Mouse (Mus musculus) heart, postnatal 4 days (tissue): Measurements from ENCODE around the gene Gm16253. TPM values are rescaled to one million over a fixed set of nuclear protein-coding genes. Genes with fewer than 3 reads are reported as not detected.

Experiments used
- DNase-seq: peaks from one replicate; pipeline ENCODE4 v3.0.0; 2021
- total RNA-seq, 2 experiments: library from RNA; stranded (reverse); gene quantifications; 2 replicates each; pipeline ENCODE4 v1.2.3; 2021

The Gm16253 gene
- total RNA-seq, 2 experiments from 2014 or later = 2.5 to 2.9 TPM

DNA sequence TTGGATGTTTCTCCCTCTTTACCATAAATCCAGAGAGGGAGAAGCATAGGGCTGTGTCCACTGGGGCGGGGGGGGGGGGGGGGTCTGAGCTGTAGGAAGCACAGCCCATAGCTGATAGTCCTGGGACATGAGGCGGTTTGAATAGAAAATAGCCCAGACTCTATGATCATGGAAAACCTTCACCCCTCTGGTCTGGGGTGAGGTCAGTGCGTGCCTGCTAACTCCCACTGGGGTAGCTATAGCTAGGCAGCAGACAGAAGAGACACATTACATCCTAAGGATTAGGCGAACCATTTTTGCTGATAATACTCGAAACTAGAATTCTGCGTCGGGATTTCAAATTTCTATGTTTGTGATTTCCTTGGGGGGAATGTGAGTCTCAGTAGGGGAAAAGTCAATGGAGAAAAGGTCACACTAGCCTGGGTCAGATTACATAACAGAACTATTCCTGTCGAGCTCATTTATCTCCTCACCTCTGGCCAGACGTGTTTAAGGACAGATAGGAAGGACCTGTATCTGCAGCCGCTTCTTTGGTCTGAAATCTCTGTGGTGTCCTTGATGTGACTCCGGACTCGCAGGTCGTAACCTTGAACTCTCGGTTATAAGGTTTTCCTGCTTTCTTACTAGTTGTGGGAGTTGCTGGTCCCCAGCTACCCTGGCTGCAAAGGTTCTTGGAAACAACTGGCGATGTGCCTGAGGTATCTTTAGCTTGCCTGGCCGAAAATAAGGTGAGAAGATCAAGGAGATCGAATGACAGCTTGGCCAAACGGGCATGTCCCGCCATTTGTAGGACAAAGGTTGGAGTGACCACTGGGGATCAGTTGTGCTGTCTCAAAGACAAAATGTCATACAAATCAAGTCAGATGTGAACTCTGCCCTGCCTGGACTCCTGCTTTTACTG is 2.9 kb upstream of the Gm16253 start:
- DNase-seq = peak; percentile 55

DNA sequence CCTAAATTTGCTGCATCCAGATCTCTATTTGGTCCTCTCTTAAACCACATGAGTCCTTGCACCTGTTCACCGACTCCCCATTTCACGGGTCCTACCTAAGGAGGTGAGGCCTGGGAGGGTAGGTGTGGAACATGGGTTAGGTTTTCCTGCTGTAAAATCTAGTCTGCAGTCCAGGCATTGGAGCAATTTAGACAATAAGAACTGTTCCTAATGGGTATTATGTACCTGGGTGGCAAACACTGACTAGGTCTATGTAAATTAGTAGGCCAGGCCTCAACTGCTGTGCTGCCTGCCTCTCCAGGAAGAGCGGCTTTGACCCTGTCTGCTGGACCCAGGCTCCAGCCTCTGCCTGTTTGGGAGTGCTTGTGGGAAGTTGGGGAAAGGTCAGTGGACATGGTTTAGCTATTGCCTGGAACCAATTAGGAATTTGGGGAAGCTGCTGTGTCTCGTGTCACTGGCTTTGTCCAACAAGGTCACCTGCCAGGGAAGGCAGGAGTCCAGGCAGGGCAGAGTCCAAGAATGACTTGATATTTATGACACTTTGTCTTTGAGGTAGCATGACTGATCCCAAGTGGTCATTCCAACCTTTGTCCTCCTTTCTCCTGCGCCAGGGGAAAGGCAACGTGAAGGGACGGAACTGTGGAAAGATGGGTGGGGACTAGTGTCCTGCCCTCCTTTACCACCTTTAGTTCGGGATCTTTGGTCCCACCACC is 1.4 kb upstream of the Gm16253 start:
- DNase-seq = peak; percentile 83

DNA sequence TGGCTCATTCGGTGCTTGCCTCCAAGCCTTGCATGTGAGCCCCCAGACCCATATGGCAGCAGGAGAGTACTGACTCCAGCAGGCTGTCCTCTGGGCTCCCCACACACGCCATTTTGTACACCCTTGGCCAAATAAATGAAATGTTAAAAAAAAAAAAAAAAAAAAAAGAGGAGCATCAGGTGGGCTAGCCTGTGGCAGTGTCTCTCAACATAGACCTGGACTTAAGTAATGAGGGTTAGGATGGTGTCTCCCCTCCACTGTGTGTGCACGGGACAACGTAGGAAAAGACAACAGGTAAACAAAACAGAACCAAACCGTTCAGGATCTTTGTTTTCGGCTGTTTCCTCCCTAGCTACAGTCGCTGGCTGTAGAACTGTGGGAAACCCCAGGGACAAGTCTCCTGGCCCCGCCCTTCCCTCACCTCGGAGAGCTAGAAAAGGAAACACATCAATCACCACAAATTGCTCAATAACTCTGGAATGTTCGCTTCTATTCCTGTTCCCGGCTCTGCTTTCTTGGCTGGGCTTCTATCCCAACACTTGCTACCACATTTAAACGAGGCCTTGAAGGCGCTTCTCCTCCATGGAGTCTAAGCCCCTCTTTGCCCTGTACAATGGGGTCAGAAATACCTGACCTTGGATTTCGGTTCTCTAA is 652 bp upstream of the Gm16253 start:
- peak; percentile 81 for DNase-seq

DNA sequence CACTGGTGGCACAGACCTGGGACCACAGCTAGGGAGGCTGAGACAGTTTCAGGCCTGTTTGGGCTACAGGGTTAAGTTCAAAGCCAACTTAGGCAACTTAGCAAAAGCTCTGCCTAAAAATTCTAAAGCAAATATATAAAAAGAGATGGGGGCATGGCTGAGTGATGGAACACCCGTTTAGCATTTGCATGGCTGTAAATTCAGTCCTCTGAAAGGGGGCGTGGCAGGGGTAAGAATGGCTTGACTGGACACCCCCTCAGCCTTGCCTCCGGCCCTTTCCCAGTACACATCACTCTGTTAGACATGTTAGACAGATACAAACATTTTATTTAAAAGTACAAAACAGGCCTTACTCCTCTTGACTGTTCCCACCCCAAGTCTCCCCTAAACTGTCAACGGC is 782 bp downstream of the Gm16253 start:
- peak; percentile 43 for DNase-seq

DNA sequence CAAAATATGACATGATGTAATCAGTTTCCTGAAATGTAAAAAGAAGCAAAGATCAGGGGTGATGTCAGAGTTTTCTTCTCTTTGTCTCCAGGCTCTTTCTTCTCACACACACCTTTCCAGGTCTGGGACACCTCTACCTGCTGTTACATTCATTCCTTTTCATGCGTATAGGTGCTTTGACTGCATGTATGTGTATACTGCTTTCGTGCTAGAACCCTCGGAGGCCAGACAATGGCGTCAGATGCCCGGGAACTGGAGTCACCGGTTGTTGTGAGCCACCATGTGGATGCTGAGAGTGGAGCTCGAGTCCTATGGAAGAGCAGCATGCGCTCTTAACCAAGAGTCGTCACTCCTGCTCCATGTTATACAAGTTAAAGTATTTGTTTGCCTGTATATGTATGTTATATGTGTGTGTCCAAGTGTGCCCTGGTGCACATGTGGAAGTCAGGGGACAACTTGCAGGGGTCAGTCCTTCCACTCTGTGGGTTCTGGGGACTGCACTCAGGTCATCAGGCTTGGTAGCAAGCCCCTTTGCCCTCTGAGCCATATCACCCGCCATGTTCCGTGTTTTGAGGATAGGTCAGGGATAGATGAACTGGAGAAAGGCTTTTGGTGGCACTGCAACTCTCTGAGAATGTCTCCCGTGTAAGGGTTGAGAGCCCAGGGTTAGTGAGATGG is 1.9 kb downstream of the Gm16253 start:
- peak; percentile 36 for DNase-seq

DNA sequence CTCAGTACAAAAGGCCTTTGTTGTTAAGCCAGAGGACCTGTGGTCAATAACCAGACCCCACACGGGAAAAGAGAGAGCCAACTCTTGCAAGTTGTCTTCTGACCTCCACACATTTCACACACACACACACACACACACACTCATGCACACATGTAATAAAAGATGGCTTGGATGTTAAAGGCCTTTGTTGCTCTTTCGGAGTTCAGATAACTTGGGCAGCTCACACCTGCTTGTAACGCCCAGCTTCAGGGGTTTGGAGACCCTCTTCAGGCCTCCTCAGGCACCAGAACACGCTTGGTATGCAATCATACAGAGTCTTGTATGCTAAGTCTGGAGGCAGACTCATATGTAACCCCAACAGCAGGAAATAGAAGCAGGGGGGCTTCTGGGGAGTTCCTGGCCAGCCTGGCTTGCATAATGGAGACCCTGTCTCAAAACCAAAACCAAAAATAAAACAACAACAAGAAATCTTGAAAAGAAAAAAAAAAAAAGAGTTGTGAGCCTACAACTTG is 2.5 kb downstream of the Gm16253 start:
- no peak for DNase-seq

DNA sequence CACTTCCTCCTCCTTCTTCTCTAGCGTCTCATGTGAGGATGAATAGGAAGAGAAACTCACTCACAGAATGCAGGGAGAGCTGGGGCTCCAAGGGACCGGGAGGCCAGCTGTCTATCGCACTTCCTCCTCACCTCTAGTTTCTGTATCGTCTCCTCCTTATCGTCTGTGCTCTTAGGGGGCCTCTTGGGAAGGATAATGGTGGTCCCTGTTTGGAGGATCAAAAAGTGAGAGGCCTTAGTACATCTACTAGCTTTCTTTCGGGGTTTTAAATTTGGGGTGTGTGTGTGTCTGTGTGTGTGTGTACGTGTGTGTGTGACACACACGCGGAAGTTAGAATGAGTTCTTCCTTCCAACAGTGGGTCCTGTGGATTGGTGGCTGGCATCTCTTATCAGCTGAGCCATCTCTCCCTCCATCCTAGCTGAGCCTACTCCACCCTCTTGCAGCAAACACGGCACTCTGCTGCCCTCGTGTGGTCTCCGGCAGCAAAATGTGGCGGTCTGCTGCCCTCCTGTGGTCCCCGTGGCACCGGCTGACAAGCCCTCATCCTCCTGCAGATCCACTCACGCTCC is 3.2 kb downstream of the Gm16253 start:
- DNase-seq = peak; percentile 95

DNA sequence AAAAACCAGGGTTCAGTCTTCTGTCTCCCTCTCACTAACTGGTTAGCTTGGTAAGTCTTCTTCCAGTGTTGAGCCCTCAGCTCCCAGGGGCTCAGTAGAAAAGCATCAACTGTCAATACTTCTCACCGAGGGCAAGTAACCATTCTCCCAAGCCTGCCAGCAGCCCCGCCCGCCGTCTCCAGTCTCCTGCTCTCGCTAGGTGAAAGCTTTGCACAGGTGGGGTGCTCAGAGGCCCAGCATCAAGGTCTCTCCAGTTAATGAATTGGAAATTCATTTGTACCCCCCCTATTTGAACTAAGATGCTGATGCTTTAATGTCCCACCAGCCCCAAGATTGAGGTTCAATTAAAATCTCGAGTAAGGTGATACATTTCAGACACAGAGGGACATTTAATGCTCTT is 4.4 kb downstream of the Gm16253 start:
- no peak for DNase-seq

DNA sequence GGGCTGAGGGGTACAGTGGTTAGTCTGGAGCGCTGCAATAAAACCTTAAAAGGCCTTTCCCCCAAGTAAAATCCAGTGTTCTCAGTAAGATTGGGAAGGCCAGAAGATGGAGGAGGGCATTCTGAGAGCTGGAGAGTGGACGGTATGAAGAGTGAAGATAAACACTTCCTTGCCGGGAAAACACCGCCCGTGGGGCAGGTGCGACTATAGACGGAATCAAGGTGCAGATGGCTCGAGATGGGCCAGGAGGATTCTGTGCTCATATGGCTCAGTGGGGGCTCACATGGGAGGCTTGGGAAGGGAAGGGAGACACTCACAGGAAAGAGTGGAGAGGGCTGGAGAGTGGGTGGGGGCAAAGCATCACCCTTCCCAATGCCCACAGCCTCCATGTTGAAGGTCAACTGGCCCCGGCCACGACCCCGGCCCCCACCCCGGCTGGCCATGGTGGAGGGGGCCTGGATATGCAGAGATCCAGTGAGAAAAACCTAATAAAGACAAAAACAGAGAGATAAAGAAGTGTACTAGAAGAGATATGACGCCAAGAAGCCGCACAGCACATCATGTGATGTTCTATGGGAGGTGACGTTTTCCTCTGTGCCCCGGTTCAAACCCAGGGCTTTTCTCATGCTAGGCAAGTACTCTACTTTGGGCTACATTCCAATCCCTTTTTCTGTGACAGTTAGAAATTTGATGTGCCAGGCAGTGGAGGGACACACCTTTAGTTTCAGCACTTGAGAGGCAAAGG is 5.2 kb downstream of the Gm16253 start:
- DNase-seq = no peak

DNA sequence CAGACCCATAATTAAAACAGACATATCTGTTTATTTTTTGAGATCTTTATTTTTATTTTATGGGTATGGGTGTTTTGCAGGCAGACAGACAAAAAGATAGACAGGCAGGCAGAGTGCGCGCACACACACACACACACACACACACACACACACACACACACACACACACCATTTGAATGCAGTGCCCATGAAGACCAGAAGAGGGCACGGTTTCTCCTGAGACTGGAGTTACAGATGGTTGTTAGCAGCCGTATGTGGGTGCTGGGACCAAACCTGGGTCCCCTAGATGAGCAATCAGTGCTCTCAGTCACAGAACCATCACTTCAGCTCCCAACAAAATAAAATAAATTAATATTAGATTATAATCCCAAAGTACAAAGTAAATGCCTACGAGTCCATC is 6.6 kb downstream of the Gm16253 start:
- DNase-seq = no peak

DNA sequence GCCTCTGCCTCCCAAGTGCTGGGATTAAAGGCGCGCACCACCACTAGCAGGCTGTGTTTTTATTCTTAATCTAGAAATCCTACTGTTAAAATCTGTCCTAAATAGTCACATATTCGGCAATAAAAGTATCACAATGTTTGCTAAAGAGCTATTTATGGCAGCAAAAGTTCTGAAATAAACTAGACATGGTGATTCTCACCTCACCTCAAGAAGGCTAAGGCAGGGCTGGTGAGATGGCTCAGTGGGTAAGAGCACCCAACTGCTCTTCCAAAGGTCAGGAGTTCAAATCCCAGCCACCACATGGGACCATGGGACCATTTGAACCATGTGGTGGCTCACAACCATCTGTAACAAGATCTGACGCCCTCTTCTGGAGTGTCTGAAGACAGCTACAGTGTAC is 13.9 kb downstream of the Gm16253 start:
- no peak for DNase-seq

DNA sequence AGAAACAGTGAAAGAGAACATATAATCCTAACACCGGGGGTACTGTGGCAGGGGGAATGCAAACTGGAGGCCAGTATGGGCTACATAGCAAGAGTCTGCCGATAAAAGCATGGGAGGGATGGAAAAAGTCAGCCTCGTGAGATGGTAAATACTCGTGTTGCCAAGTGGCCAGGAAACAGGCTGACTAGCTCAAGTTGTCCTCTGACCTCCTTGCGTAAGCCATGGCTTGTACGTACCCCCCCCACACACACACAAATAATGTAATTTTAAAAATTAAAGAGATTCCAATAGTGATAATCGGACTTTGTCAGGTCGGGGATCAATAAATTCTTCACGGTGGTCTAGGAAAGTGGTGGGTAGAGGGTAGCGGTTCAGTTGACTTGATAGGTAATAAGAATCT is 16.6 kb downstream of the Gm16253 start:
- peak; percentile 36 for DNase-seq

DNA sequence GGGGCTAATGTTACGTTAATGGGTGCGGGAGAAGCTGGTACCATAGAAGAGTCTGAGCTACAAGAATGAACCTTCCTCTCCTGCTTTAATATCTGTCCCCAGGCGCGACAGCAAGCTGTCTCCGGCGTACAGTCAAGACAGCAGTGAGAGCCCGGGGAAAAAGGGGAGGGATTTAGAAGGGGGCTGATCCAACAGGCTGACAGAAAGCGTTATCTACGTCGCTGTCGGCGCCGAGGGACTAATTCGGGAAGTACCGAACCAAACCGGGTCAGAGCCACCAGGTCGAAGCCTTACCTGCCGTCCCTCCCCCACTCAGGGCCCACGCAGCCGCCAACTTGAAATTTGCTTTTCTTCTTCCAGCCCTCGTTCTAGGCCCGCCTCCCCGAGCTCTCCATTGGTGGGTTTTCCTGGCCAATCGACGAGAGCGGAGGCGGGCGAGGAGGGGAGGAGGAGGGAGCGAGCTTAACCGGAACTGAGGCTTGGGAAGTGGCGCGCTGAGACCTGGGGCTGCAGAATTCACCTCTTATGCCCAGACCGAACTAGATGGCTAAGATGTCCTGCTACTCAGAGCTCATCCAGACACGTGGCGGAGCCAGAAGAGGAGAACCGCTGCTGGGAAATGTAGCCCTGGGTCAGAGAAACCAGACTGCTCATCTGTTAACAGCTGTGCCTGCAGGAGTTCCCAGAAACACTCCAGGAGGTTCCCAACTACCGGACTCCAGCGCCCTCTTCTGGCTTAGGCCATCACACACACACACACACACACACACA is 17.2 kb downstream of the Gm16253 start, which contains the start of gene Polr3gl:
Gene Polr3gl, minus strand, starts transcription at position 392 of the 771 bp plus-strand sequence.
- DNase-seq = peak; percentile 95

DNA sequence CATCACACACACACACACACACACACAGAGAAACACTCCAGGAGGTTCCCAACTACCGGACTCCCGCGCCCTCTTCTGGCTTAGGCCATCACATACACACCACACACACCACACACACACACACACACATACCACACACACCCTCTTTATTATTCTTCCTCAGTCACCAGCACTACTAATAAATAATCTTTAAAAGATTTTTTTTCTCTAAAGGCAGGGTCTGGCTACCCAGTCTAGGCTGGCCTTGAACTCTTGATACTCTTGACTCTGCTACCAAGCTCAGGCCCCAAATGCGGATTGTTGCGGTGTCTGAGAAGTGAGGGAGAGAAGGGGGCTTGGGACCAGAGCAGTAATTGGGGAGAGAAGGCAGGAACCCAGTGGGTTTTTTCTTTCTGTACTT is 18.1 kb downstream of the Gm16253 start:
- DNase-seq = no peak

DNA sequence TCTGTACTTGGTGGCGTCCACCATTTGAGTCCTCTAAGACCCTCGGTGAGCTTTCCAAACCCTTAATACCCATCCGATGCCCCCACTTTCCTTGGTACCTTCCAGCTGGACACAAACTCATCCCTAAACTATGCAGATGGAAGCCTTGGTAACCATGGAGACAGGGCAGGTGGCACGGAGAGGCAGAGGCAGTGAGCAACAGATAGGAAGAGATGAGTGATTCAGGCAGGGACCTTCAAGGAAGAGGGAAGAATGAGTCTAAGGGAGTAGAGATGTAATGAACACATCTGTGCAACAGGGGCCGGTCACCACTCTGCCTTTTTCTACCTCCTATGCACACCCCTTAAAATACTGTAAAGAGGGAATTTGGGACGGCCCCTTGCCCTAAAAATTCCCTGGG is 18.9 kb downstream of the Gm16253 start:
- DNase-seq = no peak

DNA sequence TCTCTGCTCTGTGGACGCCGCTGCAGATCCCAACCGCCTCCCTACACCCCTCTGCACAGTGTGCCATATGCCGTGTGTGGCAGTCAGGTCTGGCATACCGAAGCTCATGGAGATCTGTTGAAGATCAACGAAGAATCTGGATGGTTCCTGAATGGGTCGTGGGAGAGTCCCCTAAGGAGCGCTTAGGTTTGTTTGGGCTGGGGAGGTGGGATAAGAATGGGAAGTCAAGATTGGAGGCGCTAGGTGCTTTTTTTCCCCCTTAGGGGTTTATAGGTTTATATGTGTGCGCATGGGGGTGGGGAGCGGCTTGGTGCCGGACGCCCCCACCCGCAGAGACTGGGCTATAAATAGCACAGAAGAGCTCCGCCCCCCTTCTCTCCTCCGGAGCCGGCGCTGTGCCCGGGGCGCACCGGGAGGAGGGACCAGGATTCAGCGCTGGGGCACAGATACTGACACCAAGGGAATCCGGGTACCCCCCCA is 19.5 kb downstream of the Gm16253 start, which contains the start of gene Ankrd34a:
Gene Ankrd34a, plus strand, starts transcription at position 409 of the 480 bp plus-strand sequence.
- peak; percentile 70 for DNase-seq

DNA sequence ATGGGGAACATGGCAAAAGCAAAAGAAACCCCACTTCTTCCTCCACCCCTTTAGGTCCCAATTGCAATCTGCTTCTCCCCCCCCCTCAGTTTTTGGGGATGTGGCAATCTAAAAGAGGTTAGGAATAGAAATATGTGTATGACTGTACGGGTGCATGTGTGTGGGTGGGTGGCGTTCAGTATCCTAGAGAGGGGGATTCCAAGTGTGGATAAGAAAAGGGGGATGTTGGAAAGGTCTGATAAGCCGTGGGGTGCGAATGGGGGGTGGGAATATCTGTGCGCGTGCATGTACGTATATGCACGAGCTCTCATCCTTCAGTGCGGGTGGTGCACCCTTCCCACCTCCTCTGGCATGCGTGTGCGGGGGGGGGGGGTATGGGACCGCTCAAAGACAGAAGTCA is 20.1 kb downstream of the Gm16253 start:
- no peak for DNase-seq

DNA sequence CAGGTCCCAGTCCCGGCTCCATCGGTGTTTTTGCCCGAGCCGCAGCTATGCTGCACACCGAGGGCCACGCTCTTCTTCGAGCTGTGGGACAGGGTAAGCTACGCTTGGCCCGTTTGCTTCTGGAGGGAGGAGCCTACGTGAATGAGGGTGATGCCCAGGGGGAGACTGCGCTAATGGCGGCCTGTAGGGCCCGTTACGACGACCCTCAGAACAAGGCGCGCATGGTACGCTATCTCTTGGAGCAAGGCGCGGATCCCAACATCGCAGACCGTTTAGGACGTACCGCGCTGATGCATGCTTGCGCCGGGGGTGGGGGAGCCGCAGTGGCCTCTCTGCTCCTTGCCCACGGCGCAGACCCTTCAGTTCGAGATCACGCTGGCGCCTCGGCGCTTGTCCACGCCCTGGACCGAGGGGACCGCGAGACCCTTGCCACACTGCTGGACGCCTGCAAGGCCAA is 20.7 kb downstream of the Gm16253 start:
- DNase-seq = peak; percentile 33

DNA sequence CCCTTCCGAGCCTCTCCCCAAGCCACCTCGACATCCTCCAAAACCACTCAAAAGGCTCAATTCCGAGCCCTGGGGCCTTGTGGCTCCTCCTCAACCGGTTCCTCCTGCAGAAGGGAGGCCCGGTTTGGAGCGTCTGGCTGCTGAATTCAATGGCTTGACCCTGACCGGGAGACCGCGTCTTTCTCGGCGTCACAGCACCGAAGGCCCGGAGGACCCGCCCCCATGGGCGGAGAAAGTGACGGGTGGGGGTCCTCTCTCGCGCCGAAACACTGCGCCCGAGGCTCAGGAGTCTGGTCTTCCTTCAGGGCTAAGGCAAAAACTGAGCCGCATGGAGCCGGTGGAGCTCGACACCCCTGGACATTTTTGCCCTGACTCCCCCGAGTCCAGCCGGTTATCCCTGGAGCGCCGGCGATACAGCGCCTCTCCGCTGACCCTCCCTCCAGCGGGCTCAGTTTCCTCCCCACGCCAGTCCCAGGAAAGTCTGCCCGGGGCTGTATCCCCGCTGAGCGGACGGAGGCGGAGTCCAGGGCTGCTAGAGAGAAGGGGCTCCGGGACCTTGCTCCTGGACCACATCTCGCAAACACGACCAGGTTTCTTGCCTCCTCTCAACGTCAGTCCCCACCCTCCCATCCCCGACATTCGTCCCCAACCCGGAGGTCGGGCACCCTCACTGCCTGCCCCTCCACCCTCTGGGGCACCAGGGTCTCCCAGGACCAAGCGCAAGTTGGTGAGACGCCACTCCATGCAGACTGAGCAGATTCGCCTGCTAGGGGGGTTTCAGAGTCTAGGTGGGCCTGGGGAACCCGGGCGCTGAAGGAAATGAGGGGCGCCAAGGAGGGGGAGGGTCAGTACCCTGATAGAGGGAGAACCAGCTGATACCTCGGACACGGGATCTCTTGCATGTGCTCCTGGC is 21.6 kb downstream of the Gm16253 start:
- DNase-seq = peak; percentile 81
